Mouse (Mus musculus) small intestine, adult 2 months (tissue): ENCODE data around the gene Trmt13.

Experiments used
- CTCF ChIP-seq: fragments of 200-500 bp; IDR thresholded peaks from 2 replicates; pipeline ENCODE4 v1.5.1; 2012; ENCODE audit warnings: low read depth, mild to moderate bottlenecking, control low read depth, inconsistent platforms, low read length, moderate library complexity, mixed read lengths; ENCODE audit not compliant: insufficient replicate concordance, insufficient read length; ENCODE audit errors: extremely low read depth
- POLR2A ChIP-seq: fragments of 200-500 bp; IDR thresholded peaks from 2 replicates; pipeline ENCODE4 v1.6.1; 2012; ENCODE audit warnings: low read depth, mild to moderate bottlenecking, control low read depth, inconsistent platforms, low read length, moderate library complexity

DNA sequence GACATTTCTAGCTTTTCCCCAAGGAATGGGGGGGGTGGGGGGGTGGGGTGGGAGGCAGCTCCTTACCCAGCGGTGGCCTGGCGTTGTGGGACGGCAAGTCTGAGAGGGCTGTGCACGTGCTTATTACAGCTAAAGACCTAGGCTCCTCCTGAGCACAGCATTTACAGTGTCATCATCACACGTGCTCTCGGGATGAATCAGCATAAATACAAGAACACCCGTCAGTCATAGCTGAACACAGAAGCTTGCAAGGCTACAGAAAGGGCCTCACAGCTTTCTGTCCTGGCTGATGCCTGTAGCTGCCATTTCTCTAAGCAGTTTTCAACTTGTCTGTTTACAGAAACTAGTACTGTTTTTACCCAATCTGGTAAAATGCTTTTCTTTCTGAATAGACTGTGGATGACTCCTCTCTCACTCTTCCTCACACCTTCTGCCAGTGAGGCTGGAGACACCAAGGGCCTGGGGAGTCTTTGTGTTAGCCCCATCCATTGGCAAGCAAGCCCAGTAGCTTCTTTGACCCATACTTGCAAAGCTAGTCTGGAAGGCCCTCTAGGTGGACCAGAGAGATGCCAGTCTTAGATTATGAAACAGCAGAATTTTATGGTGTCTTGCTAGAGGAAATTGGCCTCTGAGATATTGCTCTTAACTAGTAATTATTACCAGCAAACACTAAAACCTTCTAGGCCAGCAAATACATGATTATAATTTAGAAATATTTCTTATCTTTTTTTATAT, 6.4 kb upstream of the Trmt13 start:
- TF ChIP-seq CTCF (no peak), POLR2A (no peak)
